Mouse (Mus musculus): ENCODE measurements around the gene Mrgpra2b.

DNA sequence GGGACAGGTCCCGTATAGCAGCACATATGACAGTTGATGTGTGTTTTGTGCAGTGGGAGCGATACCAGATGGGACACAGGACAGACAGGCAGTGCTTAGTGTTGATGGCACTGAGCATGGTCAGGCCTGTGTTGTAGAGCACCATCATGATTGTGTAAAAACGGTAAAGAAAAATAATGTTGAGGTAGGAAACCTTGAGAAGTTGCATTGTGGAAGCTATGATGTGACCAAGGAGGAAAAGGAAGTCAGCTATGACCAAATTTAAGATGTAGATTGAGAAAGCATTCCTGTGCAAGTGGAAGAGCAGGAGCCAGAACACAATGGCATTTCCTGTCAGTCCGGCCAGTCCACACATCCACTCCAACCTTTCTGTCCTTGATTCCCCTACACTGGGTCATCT, 25.7 kb downstream of the Mrgpra2b start:
- TF ChIP-seq POLR2A (IDR thresholded peaks at IDR 0.05; ENCODE audit: borderline replicate concordance, insufficient read depth, low read length) (no peak), CTCF (IDR thresholded peaks at IDR 0.05; ENCODE audit: borderline replicate concordance, insufficient read depth, low read depth, low read length) (no peak)

Measured in cerebellum, adult 2 months (tissue).